In genomic region chr2:166000242-166000641, GRCm38 (mm10) we compare ENCODE assay signal across 9 mouse cellular contexts. TPM values are rescaled to one million over a fixed set of nuclear protein-coding genes. Genes with fewer than 3 reads are reported as not detected.
DNase-seq lines count a peak whose midpoint lies in the region; ATAC-seq lines count a peak whose summit lies in the region.
"Had no signal": no experiment of that assay in that cellular context is flagged by ENCODE, and none has a peak within 500 bp of the region (broad histone marks: within the 10 kb centered on the region; RNA-seq: fewer than 3 reads in every experiment).

No protein-coding gene starts in this region.

- H3K4me2 ChIP-seq in heart, embryonic 16.5 days (ENCODE audit: low read depth, low read length) = no peak overlapping the region
- H3K4me2 ChIP-seq in neural tube, embryonic 11.5 days (ENCODE audit: low read depth) = no peak overlapping the region; the same call in 1 of the 2 replicates
- H3K4me2 ChIP-seq in forebrain, embryonic 12.5 days = peak overlapping the region; percentile 30; the same call in 1 of the 2 replicates
- H3K4me2 ChIP-seq in neural tube, embryonic 13.5 days = 0 out of 2 replicates have a peak overlapping the region, but pooled peaks have one; percentile 9
- H3K4me2 ChIP-seq: liver, embryonic 12.5 days had no signal

- intact Hi-C loops in heart, postnatal 36 days (cut with DNase I) = no loop called here

- ATAC-seq in heart, embryonic 16.5 days (replicated peaks; ENCODE audit: extremely low read depth, insufficient read depth, low FRiP score) = no peak
- no peak for ATAC-seq in neural tube, embryonic 11.5 days (ENCODE audit: insufficient read depth, low FRiP score, low TSS enrichment)
- ATAC-seq in forebrain, embryonic 12.5 days (ENCODE audit: low FRiP score) = no peak
- ATAC-seq in neural tube, embryonic 13.5 days (ENCODE audit: low read depth) = no peak
- ATAC-seq: liver, embryonic 12.5 days had no signal

- peaks cover 41% of the 10 kb centered on the region for H3K4me1 ChIP-seq in heart, embryonic 16.5 days (ENCODE audit: control insufficient read depth, insufficient read depth, low read length)
- peaks cover 23% of the 10 kb centered on the region; the same call in 1 of the 2 replicates for H3K4me1 ChIP-seq in neural tube, embryonic 11.5 days (ENCODE audit: control insufficient read depth, insufficient read depth, low read length)
- H3K4me1 ChIP-seq in forebrain, embryonic 12.5 days = peaks cover 36% of the 10 kb centered on the region
- peaks cover 41% of the 10 kb centered on the region for H3K4me1 ChIP-seq in neural tube, embryonic 13.5 days (replicated peaks)

- no peaks in the 10 kb centered on the region for H3K9me3 ChIP-seq in heart, embryonic 16.5 days (replicated peaks; ENCODE audit: control insufficient read depth, low read length)
- H3K9me3 ChIP-seq in neural tube, embryonic 11.5 days (ENCODE audit: control insufficient read depth, low read length) = no peaks in the 10 kb centered on the region
- H3K9me3 ChIP-seq in forebrain, embryonic 12.5 days = no peaks in the 10 kb centered on the region
- no peaks in the 10 kb centered on the region for H3K9me3 ChIP-seq in neural tube, embryonic 13.5 days
- H3K9me3 ChIP-seq: liver, embryonic 12.5 days had no signal

- H3K27me3 ChIP-seq in heart, embryonic 16.5 days (ENCODE audit: control insufficient read depth, insufficient read depth, low read length) = no peaks in the 10 kb centered on the region
- no peaks in the 10 kb centered on the region for H3K27me3 ChIP-seq in neural tube, embryonic 11.5 days (ENCODE audit: control insufficient read depth, insufficient read depth, low read length)
- no peaks in the 10 kb centered on the region for H3K27me3 ChIP-seq in forebrain, embryonic 12.5 days
- no peaks in the 10 kb centered on the region for H3K27me3 ChIP-seq in neural tube, embryonic 13.5 days
- H3K27me3 ChIP-seq: liver, embryonic 12.5 days had no signal

- DNase-seq in heart, postnatal 36 days = no peak
- DNase-seq in neural tube, embryonic 11.5 days (ENCODE audit: low spot score) = no peak
- no peak for DNase-seq in neural tube, embryonic 10.5 days (ENCODE audit: extremely low spot score, low spot score)
- DNase-seq in urinary bladder, postnatal 10 days (ENCODE audit: low spot score) = no peak
- DNase-seq in gastrocnemius, adult 18-20 months (ENCODE audit: low spot score) = no peak

- H3K9ac ChIP-seq in heart, embryonic 16.5 days (ENCODE audit: low read length) = peak overlapping the region; percentile 9; the same call in 1 of the 2 replicates
- no peak overlapping the region for H3K9ac ChIP-seq in neural tube, embryonic 11.5 days (ENCODE audit: low read length)
- no peak overlapping the region for H3K9ac ChIP-seq in forebrain, embryonic 12.5 days
- H3K9ac ChIP-seq in neural tube, embryonic 13.5 days = no peak overlapping the region
- H3K9ac ChIP-seq: liver, embryonic 12.5 days had no signal

- H3K4me3 ChIP-seq in heart, embryonic 16.5 days (ENCODE audit: low read length) = no peak overlapping the region
- H3K4me3 ChIP-seq in neural tube, embryonic 11.5 days (ENCODE audit: low read depth, low read length) = no peak overlapping the region
- no peak overlapping the region for H3K4me3 ChIP-seq in forebrain, embryonic 12.5 days (replicated peaks)
- H3K4me3 ChIP-seq in neural tube, embryonic 13.5 days = no peak overlapping the region
- H3K4me3 ChIP-seq: liver, embryonic 12.5 days had no signal

- WGBS in heart, embryonic 16.5 days = 37% methylated on average over 5 of the region's 5 CpGs
- 8% methylated on average over 5 of the region's 5 CpGs for WGBS in neural tube, embryonic 11.5 days
- WGBS in forebrain, embryonic 12.5 days = 6% methylated on average over 5 of the region's 5 CpGs
- 9% methylated on average over 5 of the region's 5 CpGs for whole genome bisulfite sequencing in neural tube, embryonic 13.5 days

- H3K36me3 ChIP-seq in heart, embryonic 16.5 days (ENCODE audit: control insufficient read depth, insufficient read depth) = no peaks in the 10 kb centered on the region
- no peaks in the 10 kb centered on the region for H3K36me3 ChIP-seq in neural tube, embryonic 11.5 days (ENCODE audit: control insufficient read depth, insufficient read depth, low read length)
- no peaks in the 10 kb centered on the region for H3K36me3 ChIP-seq in forebrain, embryonic 12.5 days (replicated peaks)
- H3K36me3 ChIP-seq in neural tube, embryonic 13.5 days = no peaks in the 10 kb centered on the region
- H3K36me3 ChIP-seq: liver, embryonic 12.5 days had no signal

- H3K27ac ChIP-seq in heart, embryonic 16.5 days (ENCODE audit: low read length) = peak overlapping the region; percentile 35
- H3K27ac ChIP-seq in neural tube, embryonic 11.5 days (ENCODE audit: low read depth, low read length) = peak overlapping the region; percentile 72; the same call in 1 of the 2 replicates
- H3K27ac ChIP-seq in forebrain, embryonic 12.5 days = 0 out of 2 replicates have a peak overlapping the region, but pooled peaks have one; percentile 68
- no peak overlapping the region for H3K27ac ChIP-seq in neural tube, embryonic 13.5 days (replicated peaks)
- H3K27ac ChIP-seq: liver, embryonic 12.5 days had no signal

RNA-seq across cellular contexts. Expression of gene Ncoa3, which starts 7.8 kb away (rescaled TPM):
- polyA plus RNA-seq in heart, embryonic 16.5 days (2015; fragmentation: Nextera tagmentation; extraction: Ambion mirVana) = 9.5 and 9.9 TPM in 2 replicates
- 10 to 100 TPM; 23.0 to 27.1 TPM for total RNA-seq in heart, postnatal 36 days (2021)
- 20.0 and 22.4 TPM in 2 replicates for polyA plus RNA-seq in neural tube, embryonic 11.5 days (2014; fragmentation: Nextera tagmentation; extraction: Ambion mirVana)
- 12.9 and 13.2 TPM in 2 replicates for polyA plus RNA-seq in forebrain, embryonic 12.5 days (2016; fragmentation: Nextera tagmentation; extraction: Ambion mirVana)
- 12.6 and 14.9 TPM in 2 replicates for polyA plus RNA-seq in neural tube, embryonic 13.5 days (2015; fragmentation: Nextera tagmentation; extraction: Ambion mirVana)
- 10 to 100 TPM; 14.6 to 20.4 TPM for total RNA-seq in gastrocnemius, adult 18-20 months (2021)

Comparison
In these comparisons a context has a peak if more than half of its experiments do, and no peak if none do; other contexts are left out.
1. H3K4me2 ChIP-seq: peak in forebrain, embryonic 12.5 days (single experiment) and neural tube, embryonic 13.5 days (single experiment); none in heart, embryonic 16.5 days (single experiment) and neural tube, embryonic 11.5 days (single experiment).